8 mouse cellular contexts compared by ENCODE assay signal in genomic region chr2:73560899-73561664, GRCm38 (mm10). TPM values are rescaled to one million over a fixed set of nuclear protein-coding genes. Genes with fewer than 3 reads are reported as not detected.
DNase-seq lines count a peak whose midpoint lies in the region; ATAC-seq and TF ChIP-seq lines count a peak whose summit lies in the region.

No protein-coding gene starts in this region.

- H3K4me3 ChIP-seq in kidney, embryonic 16.5 days (ENCODE audit: low read length), result peak overlapping the region; percentile 48
- peak overlapping the region; percentile 60 for H3K4me3 ChIP-seq in embryonic facial prominence, embryonic 10.5 days
- H3K4me3 ChIP-seq in intestine, postnatal 0 days (ENCODE audit: low read depth, low read length), result peak overlapping the region; percentile 32
- H3K4me3 ChIP-seq in neural tube, embryonic 13.5 days, result peak overlapping the region; percentile 43

- H3K4me1 ChIP-seq in kidney, embryonic 16.5 days (ENCODE audit: insufficient read depth, low read length), result peaks cover 14% of the 10 kb centered on the region; the same call in 1 of the 2 replicates
- peaks cover 38% of the 10 kb centered on the region for H3K4me1 ChIP-seq in embryonic facial prominence, embryonic 10.5 days
- no peaks in the 10 kb centered on the region for H3K4me1 ChIP-seq in intestine, postnatal 0 days (replicated peaks; ENCODE audit: control insufficient read depth, insufficient read depth, low read length)
- peaks cover 7% of the 10 kb centered on the region for H3K4me1 ChIP-seq in neural tube, embryonic 13.5 days (replicated peaks)

- no peaks in the 10 kb centered on the region for H3K9me3 ChIP-seq in kidney, embryonic 16.5 days (ENCODE audit: low read length)
- H3K9me3 ChIP-seq in embryonic facial prominence, embryonic 10.5 days, result no peaks in the 10 kb centered on the region
- H3K9me3 ChIP-seq in intestine, postnatal 0 days (ENCODE audit: control insufficient read depth), result no peaks in the 10 kb centered on the region
- no peaks in the 10 kb centered on the region for H3K9me3 ChIP-seq in neural tube, embryonic 13.5 days

- no peak for TF ChIP-seq CTCF in intestine, postnatal 0 days (IDR thresholded peaks at IDR 0.05; ENCODE audit: low read depth)

- no peak overlapping the region for H3K27ac ChIP-seq in kidney, embryonic 16.5 days (ENCODE audit: low read length)
- H3K27ac ChIP-seq in embryonic facial prominence, embryonic 10.5 days (replicated peaks), result peak overlapping the region; percentile 61
- H3K27ac ChIP-seq in intestine, postnatal 0 days (ENCODE audit: low read depth, low read length), result no peak overlapping the region
- H3K27ac ChIP-seq in neural tube, embryonic 13.5 days (replicated peaks), result no peak overlapping the region

- no peaks in the 10 kb centered on the region for H3K27me3 ChIP-seq in kidney, embryonic 16.5 days (ENCODE audit: insufficient read depth, low read length)
- H3K27me3 ChIP-seq in embryonic facial prominence, embryonic 10.5 days (replicated peaks; ENCODE audit: low read depth, poor library complexity, severe bottlenecking), result peaks cover 7% of the 10 kb centered on the region; the same call in 1 of the 2 replicates
- no peaks in the 10 kb centered on the region for H3K27me3 ChIP-seq in intestine, postnatal 0 days (replicated peaks; ENCODE audit: control insufficient read depth, insufficient read depth, low read length)
- H3K27me3 ChIP-seq in neural tube, embryonic 13.5 days, result no peaks in the 10 kb centered on the region

- ATAC-seq in kidney, embryonic 16.5 days (ENCODE audit: low FRiP score, low TSS enrichment), result peak; percentile 46
- peak; percentile 31; the same call in 1 of the 2 replicates for ATAC-seq in intestine, postnatal 0 days
- ATAC-seq in neural tube, embryonic 13.5 days (ENCODE audit: low read depth), result peak; percentile 59

- no peak for DNase-seq in kidney, postnatal 25 days
- peak; percentile 59 for DNase-seq in embryonic facial prominence, embryonic 10.5 days (ENCODE audit: low spot score)
- no peak for DNase-seq in testis, postnatal 14 days (ENCODE audit: low spot score)
- DNase-seq in urinary bladder, postnatal 4 days (ENCODE audit: low spot score in 2 of 2), result no peak
- DNase-seq in layer of hippocampus, postnatal 14 days (ENCODE audit: low spot score in 2 of 2), result no peak

- H3K36me3 ChIP-seq in kidney, embryonic 16.5 days (ENCODE audit: insufficient read depth, low read length), result no peaks in the 10 kb centered on the region
- H3K36me3 ChIP-seq in embryonic facial prominence, embryonic 10.5 days (replicated peaks), result no peaks in the 10 kb centered on the region
- no peaks in the 10 kb centered on the region for H3K36me3 ChIP-seq in intestine, postnatal 0 days (ENCODE audit: control insufficient read depth, insufficient read depth)
- H3K36me3 ChIP-seq in neural tube, embryonic 13.5 days, result no peaks in the 10 kb centered on the region

- H3K4me2 ChIP-seq in kidney, embryonic 16.5 days (replicated peaks; ENCODE audit: low read depth, low read length), result peak overlapping the region; percentile 75
- peak overlapping the region; percentile 71 for H3K4me2 ChIP-seq in intestine, postnatal 0 days (replicated peaks; ENCODE audit: low read depth)
- H3K4me2 ChIP-seq in neural tube, embryonic 13.5 days, result peak overlapping the region; percentile 65

- H3K9ac ChIP-seq in kidney, embryonic 16.5 days (replicated peaks; ENCODE audit: low read length), result peak overlapping the region; percentile 62
- H3K9ac ChIP-seq in intestine, postnatal 0 days (ENCODE audit: low read depth, low read length), result no peak overlapping the region
- peak overlapping the region; percentile 65 for H3K9ac ChIP-seq in neural tube, embryonic 13.5 days

- WGBS in kidney, embryonic 16.5 days, result 3% methylated on average over 21 of the region's 23 CpGs
- WGBS in embryonic facial prominence, embryonic 10.5 days, result 1% methylated on average over 23 of the region's 23 CpGs
- WGBS in intestine, postnatal 0 days, result 4% methylated on average over 23 of the region's 23 CpGs
- 1% methylated on average over 21 of the region's 23 CpGs for WGBS in neural tube, embryonic 13.5 days

RNA-seq across cellular contexts. Expression of gene Chrna1, which starts 19.1 kb away (rescaled TPM):
- 0.36 and 0.72 TPM in 2 replicates for polyA plus RNA-seq in kidney, embryonic 16.5 days (2015; fragmentation: Nextera tagmentation; extraction: Ambion mirVana)
- polyA plus RNA-seq in embryonic facial prominence, embryonic 10.5 days (2016; fragmentation: Nextera tagmentation; extraction: Ambion mirVana), result 0.64 and 0.80 TPM in 2 replicates
- polyA plus RNA-seq in intestine, postnatal 0 days (2015; fragmentation: Nextera tagmentation; extraction: Ambion mirVana), result 0.08 and 0.12 TPM in 2 replicates
- polyA plus RNA-seq in neural tube, embryonic 13.5 days (2015; fragmentation: Nextera tagmentation; extraction: Ambion mirVana), result 0.52 and 1.7 TPM in 2 replicates
- total RNA-seq in layer of hippocampus, postnatal 14 days (2021), result under 1 TPM; 0.16 to 0.33 TPM

RNA-seq across cellular contexts. Expression of gene Wipf1, which starts 31.5 kb away (rescaled TPM):
- 8.6 and 10.4 TPM in 2 replicates for polyA plus RNA-seq in kidney, embryonic 16.5 days (2015; fragmentation: Nextera tagmentation; extraction: Ambion mirVana)
- 12.0 and 12.7 TPM in 2 replicates for polyA plus RNA-seq in embryonic facial prominence, embryonic 10.5 days (2016; fragmentation: Nextera tagmentation; extraction: Ambion mirVana)
- 9.9 and 10.3 TPM in 2 replicates for polyA plus RNA-seq in intestine, postnatal 0 days (2015; fragmentation: Nextera tagmentation; extraction: Ambion mirVana)
- polyA plus RNA-seq in neural tube, embryonic 13.5 days (2015; fragmentation: Nextera tagmentation; extraction: Ambion mirVana), result 3.7 and 4.3 TPM in 2 replicates
- 10 to 100 TPM; 12.0 to 12.8 TPM for total RNA-seq in layer of hippocampus, postnatal 14 days (2021)
